Mouse (Mus musculus) small intestine, adult 2 months (tissue): ENCODE results near the gene Bsg. TPM values are rescaled to one million over a fixed set of nuclear protein-coding genes. Genes with fewer than 3 reads are reported as not detected.
A peak's percentile ranks its signal among the peaks of the same experiment; 100 is the strongest.
"Not testable (repeated sequence)": the region's sequence is repeated elsewhere in the genome, so short reads cannot be mapped to it uniquely, and the experiment has no call there.

ENCODE experiments used
- H3K27ac ChIP-seq: fragments of 200-500 bp; 2 replicates; pipeline ENCODE4 v1.5.1; 2012; ENCODE audit warnings: low read depth, low read length, control low read depth, inconsistent platforms; ENCODE audit not compliant: insufficient read depth
- H3K27me3 ChIP-seq: fragments of 200-500 bp; 2 replicates; pipeline ENCODE4 v1.6.1; 2012; ENCODE audit warnings: mild to moderate bottlenecking, moderate library complexity, low read length, inconsistent platforms; ENCODE audit not compliant: control insufficient read depth, insufficient read depth
- H3K36me3 ChIP-seq: fragments of 200-500 bp; 2 replicates; pipeline ENCODE4 v1.6.1; 2012; ENCODE audit warnings: mild to moderate bottlenecking, low read length, control low read depth, inconsistent platforms; ENCODE audit not compliant: control insufficient read depth, insufficient read depth
- H3K4me1 ChIP-seq: fragments of 200-500 bp; 2 replicates; pipeline ENCODE4 v1.6.1; 2012; ENCODE audit warnings: low read length, inconsistent platforms, mixed read lengths; ENCODE audit not compliant: control insufficient read depth, insufficient read depth, insufficient read length
- H3K4me3 ChIP-seq: fragments of 200-500 bp; 2 replicates; pipeline ENCODE4 v1.5.1; 2012; ENCODE audit warnings: low read depth, mild to moderate bottlenecking, control low read depth, inconsistent platforms, low read length, moderate library complexity
- CTCF ChIP-seq: fragments of 200-500 bp; IDR thresholded peaks from 2 replicates; pipeline ENCODE4 v1.5.1; 2012; ENCODE audit warnings: low read depth, mild to moderate bottlenecking, control low read depth, inconsistent platforms, low read length, moderate library complexity, mixed read lengths; ENCODE audit not compliant: insufficient replicate concordance, insufficient read length; ENCODE audit errors: extremely low read depth
- POLR2A ChIP-seq: fragments of 200-500 bp; IDR thresholded peaks from 2 replicates; pipeline ENCODE4 v1.6.1; 2012; ENCODE audit warnings: low read depth, mild to moderate bottlenecking, control low read depth, inconsistent platforms, low read length, moderate library complexity
- WGBS: fragments of 180-500 bp; shearing (Covaris S2); methylation state at CpG from one replicate; pipeline ENCODE4 v1.1.7; 2018; 5-methylcytosine and 5-hydroxymethylcytosine counted together
- polyA plus RNA-seq: library from polyadenylated mRNA; depleted of rRNA; stranded (reverse); fragments of >200 nt; gene quantifications from 2 replicates; pipeline ENCODE4 v1.2.3, GENCODE M21; 2012

The Bsg gene
- polyA plus RNA-seq, 1 experiment = 1,266 TPM

DNA sequence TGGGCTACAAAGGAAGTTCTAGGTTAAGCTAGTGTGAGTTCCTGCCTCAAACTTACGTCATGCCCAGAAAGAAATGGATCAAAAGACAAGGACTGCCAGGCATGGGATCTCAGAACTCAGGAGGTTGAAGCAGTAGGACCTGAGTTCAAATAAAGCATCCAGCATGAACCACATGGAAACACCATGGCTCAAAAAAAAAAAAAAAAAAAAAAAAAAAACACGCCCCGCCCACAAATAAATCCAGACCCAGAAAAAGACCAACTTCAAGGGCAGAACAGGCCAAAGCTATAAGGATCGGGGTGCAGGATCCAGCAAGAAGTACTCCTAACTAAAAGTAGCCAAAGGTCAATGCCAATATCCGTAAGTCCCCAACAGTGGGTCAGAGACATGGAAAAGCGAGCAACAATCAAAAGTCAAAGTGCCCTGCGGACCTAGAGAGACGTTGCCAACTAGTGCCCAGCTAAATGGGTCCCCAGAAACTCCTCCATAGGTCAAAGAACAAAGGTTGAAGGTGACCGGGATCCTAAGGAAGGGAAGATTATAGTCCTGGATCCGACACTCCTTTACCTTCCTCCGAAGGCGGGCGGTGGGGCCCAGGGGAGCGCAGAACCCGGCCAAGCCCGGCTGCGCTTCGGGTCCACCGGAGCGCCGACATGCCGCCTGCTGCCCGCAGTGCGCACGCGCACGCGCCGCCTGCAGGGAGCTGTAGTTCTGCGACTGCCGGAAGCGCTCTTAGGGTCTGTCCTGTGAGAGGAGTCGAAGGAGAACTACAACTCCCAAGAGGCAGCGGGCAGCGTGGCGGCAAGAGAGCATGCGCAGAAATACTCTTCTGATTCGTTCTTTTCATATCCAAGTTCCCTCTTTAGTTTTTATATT lies 41.8 kb downstream of the Bsg start, which contains the start of gene Polrmt:
Gene Polrmt (minus strand): TSS at position 684 of the 876 bp plus-strand sequence.
- Histone ChIP-seq H3K36me3 (peaks cover 16% of the 10 kb centered on the region), H3K27me3 (no peaks in the 10 kb centered on the region), H3K27ac (0 out of 2 replicates have a peak within 1 kb of the TSS, but pooled peaks have one; percentile 2), H3K4me1 (peaks cover 2% of the 10 kb centered on the region; the same call in 1 of the 2 replicates), H3K4me3 (peak within 1 kb of the TSS; percentile 78)
- WGBS = 2% methylated on average over 38 of the region's 38 CpGs
- peak; percentile 54; the same call in 1 of the 2 replicates for TF ChIP-seq POLR2A
- TF ChIP-seq CTCF = 0 out of 2 replicates have a peak, but pooled peaks have one; percentile 32

DNA sequence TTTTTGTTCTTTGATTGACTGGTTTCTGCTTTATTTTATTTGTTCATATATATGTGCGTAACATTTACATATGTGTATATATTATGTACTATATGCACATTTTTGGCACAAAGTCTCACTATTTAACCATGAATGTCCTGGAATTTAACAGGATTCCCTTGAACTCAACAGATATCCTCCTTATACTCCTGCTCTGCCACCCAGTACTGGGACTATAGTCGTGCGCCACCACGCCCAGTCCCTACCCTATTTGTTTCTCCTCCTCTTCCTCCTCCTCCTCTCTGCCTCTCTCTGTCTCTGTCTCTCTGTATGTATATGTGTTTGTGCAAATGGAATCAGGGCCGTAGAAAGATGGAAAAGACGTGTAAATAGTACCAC lies 42.5 kb downstream of the Bsg start:
- TF ChIP-seq POLR2A (no peak), CTCF (no peak)

DNA sequence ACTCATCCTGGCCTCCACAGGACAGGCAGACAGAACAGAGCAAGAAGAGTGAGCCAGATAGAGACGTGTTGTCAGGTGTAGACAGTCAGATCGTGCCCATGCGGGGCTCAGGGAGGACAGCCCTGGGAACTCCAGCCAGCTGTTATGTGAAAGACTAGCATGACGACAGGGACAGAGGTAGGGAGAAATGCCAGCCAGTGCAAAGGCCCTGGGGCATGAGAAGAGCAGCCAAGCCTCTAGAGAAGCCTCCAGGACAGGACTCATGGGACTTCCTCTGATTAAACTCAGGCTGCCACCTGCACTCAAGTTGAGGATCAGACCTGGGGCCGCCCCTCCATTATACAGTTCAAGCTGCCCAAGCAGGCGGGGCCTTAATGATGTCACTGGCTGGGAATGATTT lies 44.2 kb downstream of the Bsg start:
- 70% methylated on average over 6 of the region's 6 CpGs for WGBS
- TF ChIP-seq CTCF = no peak
- TF ChIP-seq POLR2A = no peak
- H3K27me3 ChIP-seq = no peaks in the 10 kb centered on the region
- peaks cover 2% of the 10 kb centered on the region; the same call in 1 of the 2 replicates for H3K4me1 ChIP-seq
- no peaks in the 10 kb centered on the region for H3K36me3 ChIP-seq
- H3K4me3 ChIP-seq = no peak overlapping the region
- no peak overlapping the region for H3K27ac ChIP-seq

More for the DNA sequence above, 42.5 kb downstream of the Bsg start:
- H3K36me3 ChIP-seq = peaks cover 11% of the 10 kb centered on the region
- 16% methylated on average over 6 of the region's 6 CpGs for WGBS
- no peak overlapping the region for H3K27ac ChIP-seq
- H3K27me3 ChIP-seq = no peaks in the 10 kb centered on the region
- no peak overlapping the region for H3K4me3 ChIP-seq
- peaks cover 2% of the 10 kb centered on the region; the same call in 1 of the 2 replicates for H3K4me1 ChIP-seq

DNA sequence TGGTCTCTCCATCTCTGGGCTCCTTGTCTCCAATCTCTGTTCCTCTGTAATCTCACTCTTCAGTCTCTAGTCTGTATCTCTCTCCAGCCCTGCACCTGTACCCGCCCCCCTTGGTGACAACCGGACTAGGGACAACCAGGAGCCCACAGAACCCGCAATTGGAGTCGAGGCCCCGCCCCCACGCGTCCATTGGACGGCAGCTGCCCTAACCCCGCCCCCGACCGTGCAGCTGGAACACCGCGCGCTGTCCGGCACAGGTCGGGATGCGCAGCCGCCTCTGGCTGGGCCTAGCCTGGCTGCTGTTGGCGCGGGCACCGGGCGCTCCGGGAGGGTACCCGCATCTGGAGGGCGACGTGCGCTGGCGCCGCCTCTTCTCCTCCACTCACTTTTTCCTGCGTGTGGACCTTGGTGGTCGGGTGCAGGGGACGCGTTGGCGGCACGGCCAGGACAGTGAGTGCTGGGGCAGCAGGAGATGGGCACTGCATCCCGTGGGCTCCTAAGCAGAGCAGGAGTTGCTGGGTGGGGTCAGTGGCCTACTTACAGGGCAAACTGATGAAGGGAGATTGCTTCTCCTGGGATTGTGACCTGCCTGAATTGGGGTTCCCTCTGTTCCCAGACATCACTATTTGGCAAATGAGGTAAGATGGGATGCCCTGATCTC lies 50.7 kb downstream of the Bsg start, which contains the start of gene Fgf22:
Gene Fgf22 (plus strand): TSS at position 221 of the 661 bp plus-strand sequence.
- Histone ChIP-seq H3K4me1 (peaks cover 3% of the 10 kb centered on the region), H3K27me3 (no peaks in the 10 kb centered on the region), H3K36me3 (peaks cover 25% of the 10 kb centered on the region), H3K4me3 (peak within 1 kb of the TSS; percentile 35), H3K27ac (no peak within 1 kb of the TSS)
- TF ChIP-seq CTCF (no peak), POLR2A (no peak)
- 6% methylated on average over 36 of the region's 36 CpGs for WGBS

DNA sequence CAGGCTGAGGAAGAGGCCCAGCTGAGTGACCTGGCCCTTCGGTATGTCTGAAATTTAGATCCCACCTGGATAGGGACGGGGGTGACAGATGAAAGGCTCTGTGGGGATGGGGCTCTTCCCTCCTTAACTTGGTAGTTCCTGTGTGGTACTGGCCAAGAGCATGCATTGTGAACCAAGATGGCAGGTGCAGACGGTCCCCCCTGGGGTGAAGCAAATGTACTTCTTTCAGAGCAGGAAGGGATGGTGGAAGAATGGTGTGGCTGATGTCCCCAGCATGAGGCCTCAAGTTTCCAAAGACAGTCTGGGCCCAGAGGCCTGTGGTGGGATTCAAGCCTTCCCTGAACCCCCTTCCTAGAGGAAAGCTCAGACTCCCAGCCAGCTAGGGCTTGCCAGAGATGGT lies 51.6 kb downstream of the Bsg start:
- TF ChIP-seq CTCF (no peak), POLR2A (no peak)
- H3K36me3 ChIP-seq = peaks cover 29% of the 10 kb centered on the region
- no peak overlapping the region for H3K27ac ChIP-seq
- no peak overlapping the region for H3K4me3 ChIP-seq
- no peaks in the 10 kb centered on the region for H3K27me3 ChIP-seq
- WGBS = 89% methylated on average over 3 of the region's 3 CpGs
- peaks cover 3% of the 10 kb centered on the region for H3K4me1 ChIP-seq

DNA sequence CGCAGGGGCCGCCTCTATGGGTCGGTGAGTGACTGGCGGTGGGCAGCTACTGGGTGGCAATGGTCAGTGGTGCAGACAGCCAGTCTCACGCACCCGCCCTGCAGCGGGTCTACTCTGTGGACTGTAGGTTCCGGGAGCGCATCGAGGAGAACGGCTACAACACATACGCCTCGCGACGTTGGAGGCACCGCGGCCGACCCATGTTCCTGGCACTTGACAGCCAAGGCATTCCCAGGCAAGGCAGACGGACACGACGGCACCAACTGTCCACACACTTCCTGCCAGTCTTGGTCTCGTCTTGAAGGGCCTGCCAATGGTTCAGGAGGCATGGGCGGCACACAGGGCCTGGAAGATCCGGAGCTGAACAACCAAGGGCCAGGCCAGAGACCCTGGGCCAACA lies 52.4 kb downstream of the Bsg start:
- Histone ChIP-seq H3K4me3 (no peak overlapping the region), H3K27me3 (no peaks in the 10 kb centered on the region), H3K36me3 (peaks cover 37% of the 10 kb centered on the region), H3K27ac (no peak overlapping the region), H3K4me1 (peaks cover 3% of the 10 kb centered on the region)
- TF ChIP-seq POLR2A = no peak
- no peak for TF ChIP-seq CTCF
- WGBS = 88% methylated on average over 24 of the region's 24 CpGs

DNA sequence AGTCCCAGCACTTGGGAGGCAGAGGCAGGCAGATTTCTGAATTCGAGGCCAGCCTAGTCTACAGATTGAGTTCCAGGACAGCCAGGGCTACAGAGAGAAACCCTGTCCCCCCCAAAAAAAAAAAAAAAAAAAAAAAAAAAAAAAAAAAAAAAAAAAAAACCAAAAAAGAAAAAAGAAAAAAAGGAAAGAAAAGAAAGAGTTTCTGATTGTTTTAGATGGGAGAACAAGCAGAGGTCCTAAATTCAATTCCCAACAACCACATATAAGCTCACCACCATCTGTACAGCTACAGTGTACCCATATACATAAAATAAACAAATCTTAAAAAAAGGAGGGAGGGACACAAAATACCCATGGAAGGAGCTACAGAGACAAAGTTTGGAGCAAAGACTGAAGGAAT lies 55.4 kb downstream of the Bsg start:
- peaks cover 46% of the 10 kb centered on the region for H3K36me3 ChIP-seq
- H3K4me1 ChIP-seq, H3K27ac ChIP-seq, H3K27me3 ChIP-seq, H3K4me3 ChIP-seq: not testable (repeated sequence)
- 85% methylated on average over 1 of the region's 1 CpGs for WGBS
